Mouse (Mus musculus): ENCODE data around the gene 1810037I17Rik. TPM values are rescaled to one million over a fixed set of nuclear protein-coding genes. Genes with fewer than 3 reads are reported as not detected.

The 1810037I17Rik gene
- polyA plus RNA-seq (2016; fragmentation: Nextera tagmentation; extraction: Ambion mirVana) = 85.3 and 96.3 TPM in 2 replicates

- under 1% methylated on average over 67 of the region's 68 CpGs for WGBS
- Histone ChIP-seq H3K4me1 (replicated peaks) (peaks cover 22% of the 10 kb centered on the region), H3K36me3 (peaks cover 15% of the 10 kb centered on the region), H3K27ac (peak within 1 kb of the TSS; percentile 87), H3K9me3 (no peaks in the 10 kb centered on the region), H3K27me3 (ENCODE audit: insufficient read depth, poor library complexity, severe bottlenecking) (no peaks in the 10 kb centered on the region), H3K4me3 (peak within 1 kb of the TSS; percentile 65)
- DNase-seq (ENCODE audit: low spot score) = peak; percentile 98
These were observed at the start of gene 1810037I17Rik for GRCm38 (mm10) chr3:122924009-122924914. Gene 1810037I17Rik, plus strand, starts transcription at chr3:122924203.

- Histone ChIP-seq H3K4me3 (no peak overlapping the region), H3K27me3 (ENCODE audit: insufficient read depth, poor library complexity, severe bottlenecking) (no peaks in the 10 kb centered on the region), H3K27ac (no peak overlapping the region), H3K36me3 (no peaks in the 10 kb centered on the region), H3K9me3 (no peaks in the 10 kb centered on the region), H3K4me1 (replicated peaks) (no peaks in the 10 kb centered on the region)
- DNase-seq (ENCODE audit: low spot score) = no peak
- WGBS = 84% methylated on average over 2 of the region's 2 CpGs
These were observed 47.1 kb upstream of the 1810037I17Rik start for GRCm38 (mm10) chr3:122876870-122877269.

GRCm38 (mm10) chr3:122877543-122877942 is 46.5 kb upstream of the 1810037I17Rik start:
- DNase-seq (ENCODE audit: low spot score) = no peak
- Histone ChIP-seq H3K4me3 (no peak overlapping the region), H3K4me1 (replicated peaks) (no peaks in the 10 kb centered on the region), H3K36me3 (no peaks in the 10 kb centered on the region), H3K9me3 (no peaks in the 10 kb centered on the region), H3K27ac (no peak overlapping the region), H3K27me3 (ENCODE audit: insufficient read depth, poor library complexity, severe bottlenecking) (no peaks in the 10 kb centered on the region)
- 94% methylated on average over 3 of the region's 3 CpGs for WGBS

GRCm38 (mm10) chr3:122878705-122879315 is 45.2 kb upstream of the 1810037I17Rik start:
- no peak for DNase-seq (ENCODE audit: low spot score)
- Histone ChIP-seq H3K9me3 (no peaks in the 10 kb centered on the region), H3K4me3 (no peak overlapping the region), H3K4me1 (replicated peaks) (no peaks in the 10 kb centered on the region), H3K36me3 (no peaks in the 10 kb centered on the region), H3K27me3 (ENCODE audit: insufficient read depth, poor library complexity, severe bottlenecking) (no peaks in the 10 kb centered on the region), H3K27ac (no peak overlapping the region)
- 90% methylated on average over 8 of the region's 8 CpGs for WGBS

DNA sequence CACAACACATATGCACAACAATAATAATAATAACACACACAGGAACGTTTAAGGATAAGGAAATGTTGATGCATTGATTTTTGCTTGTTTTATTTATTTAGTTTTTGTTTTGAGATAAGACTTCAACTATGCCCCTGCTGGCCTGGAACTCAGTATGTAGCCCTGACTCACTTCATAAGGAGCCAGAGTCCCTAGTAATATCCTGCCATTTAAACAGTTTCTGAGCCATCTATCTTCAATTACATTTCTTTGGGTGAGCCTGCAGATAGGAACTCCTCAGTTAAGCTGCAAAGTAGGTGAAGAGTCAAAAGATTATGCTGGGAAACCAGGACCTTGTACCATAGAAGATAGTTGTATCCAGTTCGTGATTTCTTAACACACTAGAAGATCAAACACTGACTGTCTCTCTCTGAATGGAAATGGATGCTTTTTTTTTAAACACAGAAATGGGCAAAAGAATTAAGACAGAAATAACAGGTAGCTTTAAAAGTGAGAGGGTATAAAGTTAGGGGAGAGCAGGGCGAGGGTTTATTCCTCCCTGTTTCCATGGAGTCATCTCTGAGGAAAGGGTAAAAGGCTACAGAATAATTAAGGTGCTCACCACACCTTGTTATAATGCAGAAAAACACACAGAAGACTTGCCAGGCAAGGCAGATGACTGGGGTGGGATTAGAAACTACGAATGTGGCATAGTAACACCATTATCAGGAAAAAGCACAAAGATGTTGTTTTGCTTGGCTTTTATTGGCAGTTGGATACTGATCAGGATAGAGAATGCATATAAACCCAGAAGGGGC is 36.3 kb upstream of the 1810037I17Rik start:
- Histone ChIP-seq H3K9me3 (no peaks in the 10 kb centered on the region), H3K4me3 (no peak overlapping the region), H3K27me3 (ENCODE audit: insufficient read depth, poor library complexity, severe bottlenecking) (no peaks in the 10 kb centered on the region), H3K36me3 (no peaks in the 10 kb centered on the region), H3K4me1 (replicated peaks) (no peaks in the 10 kb centered on the region), H3K27ac (no peak overlapping the region)
- DNase-seq (ENCODE audit: low spot score) = no peak
- WGBS = 86% methylated on average over 4 of the region's 4 CpGs

- no peak for DNase-seq (ENCODE audit: low spot score)
- H3K4me3 ChIP-seq = no peak overlapping the region
- H3K27me3 ChIP-seq (ENCODE audit: insufficient read depth, poor library complexity, severe bottlenecking) = no peaks in the 10 kb centered on the region
- no peak overlapping the region for H3K27ac ChIP-seq
- H3K36me3 ChIP-seq = no peaks in the 10 kb centered on the region
- no peaks in the 10 kb centered on the region for H3K9me3 ChIP-seq
- no peaks in the 10 kb centered on the region for H3K4me1 ChIP-seq (replicated peaks)
- WGBS = 89% methylated on average over 5 of the region's 5 CpGs
These were observed 35.6 kb upstream of the 1810037I17Rik start for GRCm38 (mm10) chr3:122888371-122888819.

DNA sequence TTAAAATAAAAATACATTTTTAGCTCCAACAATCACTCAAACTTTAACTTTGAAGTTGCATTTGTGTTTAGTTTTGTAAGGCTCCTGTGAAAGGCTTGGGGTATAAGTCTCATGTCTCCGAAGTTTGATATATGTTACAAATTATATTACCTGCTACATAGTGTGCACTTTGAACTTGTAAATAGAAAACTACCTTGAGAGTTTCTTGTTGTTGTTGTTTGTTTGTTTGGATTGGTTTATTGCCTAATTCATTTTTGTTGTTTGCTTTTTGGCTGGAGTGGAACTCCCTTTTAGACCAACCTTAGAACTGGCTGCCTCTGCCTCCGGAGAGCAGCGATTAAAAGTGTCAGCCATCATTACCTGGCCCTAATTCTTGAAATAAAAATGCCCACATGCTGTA is 29.2 kb upstream of the 1810037I17Rik start, which contains the start of gene Fabp2:
Gene Fabp2, plus strand, starts transcription at position 301 of the 400 bp plus-strand sequence.
- WGBS = 95% methylated on average over 3 of the region's 3 CpGs
- H3K36me3 ChIP-seq = no peaks in the 10 kb centered on the region
- no peak for DNase-seq (ENCODE audit: low spot score)
- H3K9me3 ChIP-seq = no peaks in the 10 kb centered on the region
- H3K27me3 ChIP-seq (ENCODE audit: insufficient read depth, poor library complexity, severe bottlenecking) = no peaks in the 10 kb centered on the region
- H3K4me1 ChIP-seq (replicated peaks) = no peaks in the 10 kb centered on the region
- no peak within 1 kb of the TSS for H3K4me3 ChIP-seq
- no peak within 1 kb of the TSS for H3K27ac ChIP-seq

GRCm38 (mm10) chr3:122895189-122895731 is 28.7 kb upstream of the 1810037I17Rik start:
- WGBS = 88% methylated on average over 11 of the region's 11 CpGs
- H3K4me3 ChIP-seq = no peak overlapping the region

DNA sequence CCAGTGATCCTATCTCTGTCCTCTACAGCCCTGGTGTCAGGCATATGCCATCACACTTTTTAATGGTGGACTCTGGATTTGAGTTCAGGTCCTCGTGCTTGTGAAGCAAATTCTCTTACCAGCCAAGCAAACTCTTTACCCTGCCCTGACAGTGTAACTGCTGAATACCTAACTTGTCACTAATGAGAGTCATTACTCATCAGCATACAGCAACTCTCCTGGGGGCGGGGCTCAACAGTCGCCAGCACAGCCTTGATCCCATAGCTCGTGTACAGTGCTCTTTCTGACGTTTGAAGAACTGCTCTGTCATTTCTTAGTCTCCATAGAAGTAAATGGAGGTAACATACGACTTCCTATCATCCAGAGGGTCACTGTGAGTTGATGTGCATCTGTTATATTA is 25.7 kb upstream of the 1810037I17Rik start:
- no peaks in the 10 kb centered on the region for H3K27me3 ChIP-seq (ENCODE audit: insufficient read depth, poor library complexity, severe bottlenecking)
- WGBS = 67% methylated on average over 6 of the region's 6 CpGs
- no peaks in the 10 kb centered on the region for H3K36me3 ChIP-seq
- no peak overlapping the region for H3K4me3 ChIP-seq
- H3K9me3 ChIP-seq = no peaks in the 10 kb centered on the region
- H3K27ac ChIP-seq = no peak overlapping the region
- H3K4me1 ChIP-seq (replicated peaks) = no peaks in the 10 kb centered on the region
- no peak for DNase-seq (ENCODE audit: low spot score)

More at GRCm38 (mm10) chr3:122895189-122895731, 28.7 kb upstream of the 1810037I17Rik start:
- DNase-seq (ENCODE audit: low spot score) = no peak
- no peaks in the 10 kb centered on the region for H3K36me3 ChIP-seq
- H3K4me1 ChIP-seq (replicated peaks) = no peaks in the 10 kb centered on the region
- no peaks in the 10 kb centered on the region for H3K27me3 ChIP-seq (ENCODE audit: insufficient read depth, poor library complexity, severe bottlenecking)
- H3K9me3 ChIP-seq = no peaks in the 10 kb centered on the region
- H3K27ac ChIP-seq = no peak overlapping the region

GRCm38 (mm10) chr3:122903746-122904433 is 20.1 kb upstream of the 1810037I17Rik start:
- WGBS = 43% methylated on average over 12 of the region's 12 CpGs
- Histone ChIP-seq H3K4me1 (replicated peaks) (no peaks in the 10 kb centered on the region), H3K4me3 (no peak overlapping the region), H3K27me3 (ENCODE audit: insufficient read depth, poor library complexity, severe bottlenecking) (no peaks in the 10 kb centered on the region), H3K36me3 (no peaks in the 10 kb centered on the region), H3K9me3 (no peaks in the 10 kb centered on the region), H3K27ac (no peak overlapping the region)
- peak; percentile 55 for DNase-seq (ENCODE audit: low spot score)

DNA sequence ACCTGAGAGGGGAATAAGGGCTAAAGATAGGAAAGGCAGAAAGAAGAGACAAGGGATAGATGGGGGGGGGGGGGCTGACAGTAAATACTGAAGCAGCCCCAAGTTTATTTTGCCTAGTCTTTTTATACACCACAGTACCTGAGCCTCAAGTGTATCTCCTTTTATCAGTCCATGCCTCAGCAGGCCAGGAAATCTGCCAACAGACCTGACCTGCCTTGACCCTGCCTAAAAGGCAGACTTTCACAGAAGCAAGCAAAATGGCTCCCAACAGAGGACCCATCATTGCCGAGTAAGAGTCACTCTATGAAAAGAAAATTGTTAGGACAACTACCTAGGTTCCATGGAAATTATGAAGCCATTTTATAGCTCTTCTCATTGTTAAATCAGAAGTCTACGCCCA is 16.2 kb upstream of the 1810037I17Rik start:
- Histone ChIP-seq H3K9me3 (no peaks in the 10 kb centered on the region), H3K36me3 (no peaks in the 10 kb centered on the region), H3K27me3 (ENCODE audit: insufficient read depth, poor library complexity, severe bottlenecking) (no peaks in the 10 kb centered on the region), H3K27ac (no peak overlapping the region), H3K4me1 (replicated peaks) (no peaks in the 10 kb centered on the region), H3K4me3 (no peak overlapping the region)
- 90% methylated on average over 2 of the region's 2 CpGs for WGBS
- DNase-seq (ENCODE audit: low spot score) = no peak

- no peak for DNase-seq (ENCODE audit: low spot score)
- Histone ChIP-seq H3K27ac (no peak overlapping the region), H3K36me3 (no peaks in the 10 kb centered on the region), H3K4me1 (replicated peaks) (no peaks in the 10 kb centered on the region), H3K9me3 (no peaks in the 10 kb centered on the region), H3K27me3 (ENCODE audit: insufficient read depth, poor library complexity, severe bottlenecking) (no peaks in the 10 kb centered on the region), H3K4me3 (no peak overlapping the region)
- 86% methylated on average over 5 of the region's 5 CpGs for WGBS
These were observed 8.5 kb upstream of the 1810037I17Rik start for GRCm38 (mm10) chr3:122915493-122915892.

All from hindbrain, embryonic 10.5 days (tissue).